Mouse (Mus musculus) liver, embryonic 14.5 days (tissue): ENCODE measurements around the gene Zfp879. TPM values are rescaled to one million over a fixed set of nuclear protein-coding genes. Genes with fewer than 3 reads are reported as not detected.

Experiments
- ATAC-seq: fragments of 200-750 bp; cut with Nextera tagmentation; 2 replicates; pipeline ENCODE4 v1.8.0; 2017; ENCODE audit warnings: moderate number of reproducible peaks, mild to moderate bottlenecking, moderate library complexity; ENCODE audit not compliant: insufficient read depth
- DNase-seq, 3 experiments: peaks; one replicate each; pipeline ENCODE4 v3.0.0-alpha.2; 2012 to 2013; ENCODE audit warnings: low read depth in 3 of 3, low spot score in 3 of 3
- H3K27ac ChIP-seq: fragments of 300-500 bp; sonication (generic); 2 replicates; pipeline ENCODE4 v1.5.1; 2014; ENCODE audit warnings: moderate library complexity, mild to moderate bottlenecking, control low read depth, inconsistent platforms
- H3K27me3 ChIP-seq: fragments of 300-500 bp; sonication (generic); 2 replicates; pipeline ENCODE4 v1.6.1; 2014; ENCODE audit warnings: mild to moderate bottlenecking, low read length, moderate library complexity; ENCODE audit not compliant: control insufficient read depth, insufficient read depth
- H3K36me3 ChIP-seq: fragments of 300-500 bp; sonication (generic); replicated peaks from 2 replicates; pipeline ENCODE4 v1.6.1; 2014; ENCODE audit warnings: low read depth; ENCODE audit not compliant: control insufficient read depth, insufficient read depth
- H3K4me1 ChIP-seq, 2 experiments: fragments of 200-500 bp in 1 of 2; fragments of 300-500 bp in 1 of 2; sonication (generic) in 1 of 2; replicated peaks; 2 replicates each; pipeline ENCODE4 v1.6.1; 2012 to 2014; ENCODE audit warnings: antibody characterized with exemption in 1 of 2, inconsistent platforms in 1 of 2, low read length in 1 of 2; ENCODE audit not compliant: control insufficient read depth in 2 of 2, insufficient read depth in 2 of 2
- H3K4me2 ChIP-seq: fragments of 300-500 bp; sonication (generic); 2 replicates; pipeline ENCODE4 v1.6.1; 2014; ENCODE audit warnings: low read depth, mild to moderate bottlenecking, control low read depth, moderate library complexity
- H3K4me3 ChIP-seq, 2 experiments: fragments of 200-500 bp in 1 of 2; fragments of 300-500 bp in 1 of 2; sonication (generic) in 1 of 2; 2 replicates each; pipeline ENCODE4 v1.5.1; 2012 to 2014; ENCODE audit warnings: low read depth in 2 of 2, low read length in 2 of 2, mild to moderate bottlenecking in 2 of 2, control low read depth in 1 of 2, inconsistent platforms in 1 of 2, moderate library complexity in 1 of 2; ENCODE audit not compliant: insufficient read depth in 1 of 2
- H3K9ac ChIP-seq: fragments of 300-500 bp; sonication (generic); replicated peaks from 2 replicates; pipeline ENCODE4 v1.6.1; 2014; ENCODE audit warnings: mild to moderate bottlenecking, control low read depth, moderate library complexity
- H3K9me3 ChIP-seq: fragments of 300-500 bp; sonication (generic); 2 replicates; pipeline ENCODE4 v1.6.1; 2016; ENCODE audit warnings: low read length, mixed read lengths; ENCODE audit not compliant: control insufficient read depth
- CTCF ChIP-seq: IDR thresholded peaks from 2 replicates; pipeline ENCODE4 v1.5.1; 2016; ENCODE audit warnings: antibody characterized with exemption, low read depth, control low read depth
- EP300 ChIP-seq: IDR thresholded peaks from 2 replicates; pipeline ENCODE4 v1.6.1; 2016; ENCODE audit warnings: antibody characterized with exemption, low read depth
- WGBS: fragments of 180-500 bp; shearing (Covaris S2); extraction: QIAGEN DNeasy Blood & Tissue Kit; methylation state at CpG from one replicate; pipeline ENCODE4 v1.1.7; 2014; ENCODE audit not compliant: insufficient replicate concordance; 5-methylcytosine and 5-hydroxymethylcytosine counted together
- polyA plus RNA-seq, 2 experiments: library from polyadenylated mRNA; depleted of rRNA in 1 of 2; stranded (reverse) in 1 of 2; unstranded in 1 of 2; fragments of >200 nt; fragmentation: Nextera tagmentation in 1 of 2; extraction: Ambion mirVana in 1 of 2; gene quantifications; 2 replicates each; pipeline versions ENCODE4 v1.2.1 to v1.2.3; 2012 to 2014

The Zfp879 gene
- polyA plus RNA-seq, 2 experiments, result 0.04 to 0.08 TPM

GRCm38 (mm10) chr11:50826214-50826613 lies 15.1 kb downstream of the Zfp879 start:
- no peaks in the 10 kb centered on the region for H3K36me3 ChIP-seq
- DNase-seq (no peak), ATAC-seq (no peak)
- H3K27me3 ChIP-seq, result no peaks in the 10 kb centered on the region
- TF ChIP-seq CTCF, result no peak
- no peak for TF ChIP-seq EP300
- H3K4me3 ChIP-seq, result no peak overlapping the region
- peaks cover 0 to 6% of the 10 kb centered on the region in 2 experiments; a peak in 2 of 4 replicates for H3K4me1 ChIP-seq
- 57% methylated on average over 2 of the region's 2 CpGs for WGBS
- H3K9ac ChIP-seq, result no peak overlapping the region
- H3K9me3 ChIP-seq, result no peaks in the 10 kb centered on the region
- H3K4me2 ChIP-seq, result no peak overlapping the region
- H3K27ac ChIP-seq, result no peak overlapping the region

GRCm38 (mm10) chr11:50814233-50814632 lies 27.1 kb downstream of the Zfp879 start:
- Histone ChIP-seq H3K27me3 (no peaks in the 10 kb centered on the region), H3K27ac (no peak overlapping the region), H3K36me3 (no peaks in the 10 kb centered on the region; the same call in 1 of the 2 replicates), H3K9ac (no peak overlapping the region), H3K9me3 (peaks cover 3% of the 10 kb centered on the region), H3K4me1 (no peaks in the 10 kb centered on the region), H3K4me2 (no peak overlapping the region), H3K4me3 (no peak overlapping the region)
- TF ChIP-seq CTCF, result no peak
- TF ChIP-seq EP300, result no peak
- WGBS, result 78% methylated on average over 4 of the region's 4 CpGs
- DNase-seq, result no peak
- ATAC-seq, result no peak

- no peaks in the 10 kb centered on the region for H3K4me1 ChIP-seq
- TF ChIP-seq CTCF (no peak), EP300 (no peak)
- ATAC-seq (no peak), DNase-seq (no peak)
- no peaks in the 10 kb centered on the region for H3K36me3 ChIP-seq
- H3K9me3 ChIP-seq, result no peaks in the 10 kb centered on the region
- no peaks in the 10 kb centered on the region for H3K27me3 ChIP-seq
- H3K27ac ChIP-seq, result no peak overlapping the region
- H3K9ac ChIP-seq, result no peak overlapping the region
- no peak overlapping the region for H3K4me3 ChIP-seq
- H3K4me2 ChIP-seq, result no peak overlapping the region
Observed at GRCm38 (mm10) chr11:50798836-50799235, 42.5 kb downstream of the Zfp879 start.

- TF ChIP-seq CTCF (no peak), EP300 (no peak)
- no peaks in the 10 kb centered on the region for H3K27me3 ChIP-seq
- DNase-seq (no peak), ATAC-seq (no peak)
- no peak overlapping the region for H3K27ac ChIP-seq
- H3K4me1 ChIP-seq, result no peaks in the 10 kb centered on the region
- no peaks in the 10 kb centered on the region for H3K36me3 ChIP-seq
- H3K9ac ChIP-seq, result no peak overlapping the region
- 63% methylated on average over 11 of the region's 11 CpGs for WGBS
- H3K4me3 ChIP-seq, result no peak overlapping the region
- H3K4me2 ChIP-seq, result no peak overlapping the region
- no peaks in the 10 kb centered on the region for H3K9me3 ChIP-seq
Observed at GRCm38 (mm10) chr11:50797674-50798073, 43.7 kb downstream of the Zfp879 start.

Other genes starting within 250 kb of the Zfp879 start
- 0.88 and 1.1 TPM in 2 replicates for gene Adamts2, start 239.5 kb downstream of the Zfp879 start, polyA plus RNA-seq (2012; rRNA removed)
- gene Adamts2, start 239.5 kb downstream of the Zfp879 start, polyA plus RNA-seq (2014; fragmentation: Nextera tagmentation; extraction: Ambion mirVana), result 0.73 and 0.83 TPM in 2 replicates
- 0.26 and 0.42 TPM in 2 replicates for gene Zfp354c, start 13.8 kb downstream of the Zfp879 start, polyA plus RNA-seq (2012; rRNA removed)
- gene Zfp354c, start 13.8 kb downstream of the Zfp879 start, polyA plus RNA-seq (2014; fragmentation: Nextera tagmentation; extraction: Ambion mirVana), result 0.65 and 0.69 TPM in 2 replicates
- 0.10 and 0.15 TPM in 2 replicates for gene Grm6, start 9.1 kb upstream of the Zfp879 start, polyA plus RNA-seq (2012; rRNA removed)
- gene Grm6, start 9.1 kb upstream of the Zfp879 start, polyA plus RNA-seq (2014; fragmentation: Nextera tagmentation; extraction: Ambion mirVana), result 0.04 TPM in 1 of 2 replicates, not detected in the other
- gene Zfp454, start 46.1 kb upstream of the Zfp879 start, polyA plus RNA-seq (2012; rRNA removed), result 0.16 and 0.26 TPM in 2 replicates
- gene Zfp454, start 46.1 kb upstream of the Zfp879 start, polyA plus RNA-seq (2014; fragmentation: Nextera tagmentation; extraction: Ambion mirVana), result 0.22 and 0.38 TPM in 2 replicates
- gene Zfp2, start 74.6 kb upstream of the Zfp879 start, polyA plus RNA-seq (2012; rRNA removed), result 0.45 and 0.70 TPM in 2 replicates
- gene Zfp2, start 74.6 kb upstream of the Zfp879 start, polyA plus RNA-seq (2014; fragmentation: Nextera tagmentation; extraction: Ambion mirVana), result 2.0 and 2.6 TPM in 2 replicates
- 0.06 and 0.07 TPM in 2 replicates for gene Zfp354b, start 90.1 kb upstream of the Zfp879 start, polyA plus RNA-seq (2012; rRNA removed)
- 0.08 TPM in 2 replicates for gene Zfp354b, start 90.1 kb upstream of the Zfp879 start, polyA plus RNA-seq (2014; fragmentation: Nextera tagmentation; extraction: Ambion mirVana)
- gene 4933414I15Rik, start 102.2 kb upstream of the Zfp879 start, polyA plus RNA-seq (2012; rRNA removed), result not detected in 2 replicates
- not detected in 2 replicates for gene 4933414I15Rik, start 102.2 kb upstream of the Zfp879 start, polyA plus RNA-seq (2014; fragmentation: Nextera tagmentation; extraction: Ambion mirVana)
- not detected in 2 replicates for gene Prop1, start 112.2 kb upstream of the Zfp879 start, polyA plus RNA-seq (2012; rRNA removed)
- gene Prop1, start 112.2 kb upstream of the Zfp879 start, polyA plus RNA-seq (2014; fragmentation: Nextera tagmentation; extraction: Ambion mirVana), result not detected in 2 replicates
- gene Olfr1378, start 125.0 kb upstream of the Zfp879 start, polyA plus RNA-seq (2012; rRNA removed), result not detected in 2 replicates
- not detected in 2 replicates for gene Olfr1378, start 125.0 kb upstream of the Zfp879 start, polyA plus RNA-seq (2014; fragmentation: Nextera tagmentation; extraction: Ambion mirVana)
- not detected in 2 replicates for gene Olfr1377, start 140.4 kb upstream of the Zfp879 start, polyA plus RNA-seq (2012; rRNA removed)
- not detected in 2 replicates for gene Olfr1377, start 140.4 kb upstream of the Zfp879 start, polyA plus RNA-seq (2014; fragmentation: Nextera tagmentation; extraction: Ambion mirVana)
- gene Olfr51, start 162.0 kb upstream of the Zfp879 start, polyA plus RNA-seq (2012; rRNA removed), result not detected in 2 replicates
- not detected in 2 replicates for gene Olfr51, start 162.0 kb upstream of the Zfp879 start, polyA plus RNA-seq (2014; fragmentation: Nextera tagmentation; extraction: Ambion mirVana)
- not detected in 2 replicates for gene Olfr54, start 172.7 kb upstream of the Zfp879 start, polyA plus RNA-seq (2012; rRNA removed)
- not detected in 2 replicates for gene Olfr54, start 172.7 kb upstream of the Zfp879 start, polyA plus RNA-seq (2014; fragmentation: Nextera tagmentation; extraction: Ambion mirVana)
- not detected in 2 replicates for gene Olfr1375, start 206.6 kb upstream of the Zfp879 start, polyA plus RNA-seq (2012; rRNA removed)
- gene Olfr1375, start 206.6 kb upstream of the Zfp879 start, polyA plus RNA-seq (2014; fragmentation: Nextera tagmentation; extraction: Ambion mirVana), result not detected in 2 replicates
- gene Zfp354a, start 217.7 kb upstream of the Zfp879 start, polyA plus RNA-seq (2012; rRNA removed), result 0.47 and 1.1 TPM in 2 replicates
- 1.00 and 1.1 TPM in 2 replicates for gene Zfp354a, start 217.7 kb upstream of the Zfp879 start, polyA plus RNA-seq (2014; fragmentation: Nextera tagmentation; extraction: Ambion mirVana)